Mouse (Mus musculus) forelimb bud, embryonic 11.5 days (tissue): ENCODE data around the gene Nub1.
"Not testable (repeated sequence)": the region's sequence is repeated elsewhere in the genome, so short reads cannot be mapped to it uniquely, and the experiment has no call there.

Experiments
- DNase-seq: peaks from one replicate; pipeline ENCODE4 v3.0.0-alpha.2; 2012; ENCODE audit warnings: low read depth, low spot score

Nub1 gene

GRCm38 (mm10) chr5:24685366-24686093, at the start of gene Nub1:
Gene Nub1 (plus strand): TSS chr5:24685532.
- DNase-seq: peak; percentile 99

GRCm38 (mm10) chr5:24636987-24637386, 48.3 kb upstream of the Nub1 start:
- DNase-seq: no peak

GRCm38 (mm10) chr5:24638131-24638530, 47.2 kb upstream of the Nub1 start:
- DNase-seq: no peak

- no peak for DNase-seq
These were observed 46.3 kb upstream of the Nub1 start for GRCm38 (mm10) chr5:24639081-24639480.

GRCm38 (mm10) chr5:24645454-24645853, 39.9 kb upstream of the Nub1 start:
- DNase-seq: no peak

GRCm38 (mm10) chr5:24649231-24649630, 36.1 kb upstream of the Nub1 start:
- DNase-seq: no peak

DNA sequence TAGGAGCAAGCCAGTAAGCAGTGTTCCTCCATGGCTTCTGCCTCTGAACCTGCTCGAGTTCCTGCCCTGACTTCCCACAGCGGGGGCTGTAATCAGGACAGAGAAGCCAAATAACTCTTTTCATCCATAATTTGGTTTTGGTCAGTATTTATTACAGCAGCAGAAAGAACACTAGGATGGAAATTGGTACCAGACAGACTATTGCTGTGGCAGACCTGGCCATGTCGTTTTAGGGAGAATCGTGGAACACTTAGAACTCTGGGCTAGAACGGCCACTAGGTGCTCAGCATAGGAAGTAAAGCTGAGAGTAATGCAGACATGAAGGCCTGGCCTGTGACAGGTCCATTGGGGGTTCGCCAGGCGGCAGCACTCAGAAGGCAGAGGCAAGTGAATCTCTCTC, 35.6 kb upstream of the Nub1 start:
- DNase-seq: no peak

GRCm38 (mm10) chr5:24651356-24651755, 34.0 kb upstream of the Nub1 start:
- no peak for DNase-seq

GRCm38 (mm10) chr5:24651768-24652752, 33.3 kb upstream of the Nub1 start:
- peak; percentile 79 for DNase-seq

DNA sequence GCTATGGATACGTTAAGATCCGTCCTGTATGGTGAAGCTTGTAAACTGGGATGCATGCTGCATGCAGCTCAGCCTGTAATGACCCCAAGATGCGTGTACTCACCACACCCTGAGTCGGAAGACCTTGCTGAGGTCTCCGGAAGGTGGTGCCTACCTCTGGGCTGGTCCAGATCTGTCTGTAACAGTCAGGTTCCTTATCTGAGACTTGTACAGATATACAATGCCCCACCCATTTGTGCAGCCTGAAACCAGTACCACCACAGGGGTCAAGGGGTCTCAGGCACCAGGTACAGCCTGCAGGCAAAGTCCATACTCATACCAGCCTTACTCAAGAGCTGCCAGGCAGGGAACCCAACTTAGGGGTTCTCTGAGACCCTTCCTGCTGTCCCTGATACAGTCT, 32.6 kb upstream of the Nub1 start:
- DNase-seq: no peak

DNA sequence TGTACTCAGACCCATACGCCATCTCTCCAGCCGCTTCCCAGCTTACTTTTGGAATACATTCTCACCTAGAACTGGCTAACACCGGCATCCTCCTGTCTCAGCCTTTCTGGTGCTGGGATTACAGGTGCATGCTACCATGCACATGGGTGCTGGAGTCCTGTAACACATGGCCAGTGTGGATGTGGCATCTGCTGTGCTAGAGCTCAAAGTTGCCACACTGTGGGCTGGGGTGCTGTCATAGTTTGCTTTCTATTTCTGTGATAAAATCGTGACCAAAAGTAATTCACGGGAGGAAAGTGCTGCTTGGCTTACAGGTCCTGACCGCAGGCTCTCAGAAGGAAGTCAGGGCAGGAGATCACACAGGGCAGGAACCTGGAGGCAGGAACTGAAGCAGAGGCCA, 30.8 kb upstream of the Nub1 start:
- DNase-seq: no peak

GRCm38 (mm10) chr5:24657113-24657512, 28.2 kb upstream of the Nub1 start:
- no peak for DNase-seq

DNA sequence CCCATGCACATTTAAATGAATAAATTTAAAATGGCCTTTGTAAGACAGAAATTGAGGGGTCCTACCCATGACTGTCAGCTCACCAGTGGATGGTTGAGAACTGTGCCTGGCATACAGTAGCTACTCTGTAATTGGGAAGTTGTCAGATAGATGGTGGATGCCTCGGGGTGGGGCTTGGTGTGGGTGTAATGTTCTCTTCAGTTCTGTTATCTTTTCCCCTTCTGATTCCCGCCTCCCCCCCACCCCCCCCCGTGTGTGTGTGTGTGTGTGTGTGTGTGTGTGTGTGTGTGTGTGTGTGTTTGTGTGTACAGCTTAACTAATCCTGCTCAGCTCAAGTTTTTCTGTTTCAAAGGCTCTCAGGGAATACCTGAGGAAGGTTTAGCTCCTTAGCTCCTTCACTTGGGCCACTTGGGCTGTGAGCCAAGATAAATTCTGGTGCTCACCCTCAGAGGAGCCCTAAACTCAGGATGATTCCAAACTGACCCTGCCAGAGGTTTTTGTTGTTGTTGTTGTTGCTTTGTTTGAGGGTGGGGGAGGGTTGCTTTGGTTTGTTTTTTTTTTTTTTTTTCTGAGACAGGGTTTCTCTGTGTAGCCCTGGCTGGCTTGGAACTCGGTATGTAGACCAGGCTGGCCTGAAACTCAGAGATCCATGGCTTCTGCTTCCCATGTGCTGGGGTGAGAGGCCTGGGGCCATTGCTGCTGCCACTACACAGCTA, 25.5 kb upstream of the Nub1 start:
- no peak for DNase-seq

GRCm38 (mm10) chr5:24661457-24661856, 23.9 kb upstream of the Nub1 start:
- no peak for DNase-seq

DNA sequence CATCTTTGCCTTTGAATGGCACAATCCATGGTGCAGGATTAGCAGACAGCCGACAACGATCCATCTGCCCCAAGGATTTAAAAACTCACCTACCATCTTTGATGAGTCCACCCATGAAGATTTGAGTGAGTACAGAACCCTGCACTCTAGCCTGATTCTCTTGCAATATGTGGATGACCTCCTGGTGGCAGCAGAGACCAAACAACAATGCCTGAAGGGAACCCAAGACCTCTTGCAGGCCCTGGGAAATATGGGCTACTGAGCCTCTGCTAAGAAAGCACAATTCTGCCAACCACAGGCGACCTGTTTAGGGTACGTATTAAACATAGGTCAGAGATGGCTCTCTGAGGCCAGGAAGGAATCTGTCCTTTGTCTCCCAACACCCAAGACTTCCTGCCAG, 11.1 kb upstream of the Nub1 start:
- peak; percentile 81 for DNase-seq

DNA sequence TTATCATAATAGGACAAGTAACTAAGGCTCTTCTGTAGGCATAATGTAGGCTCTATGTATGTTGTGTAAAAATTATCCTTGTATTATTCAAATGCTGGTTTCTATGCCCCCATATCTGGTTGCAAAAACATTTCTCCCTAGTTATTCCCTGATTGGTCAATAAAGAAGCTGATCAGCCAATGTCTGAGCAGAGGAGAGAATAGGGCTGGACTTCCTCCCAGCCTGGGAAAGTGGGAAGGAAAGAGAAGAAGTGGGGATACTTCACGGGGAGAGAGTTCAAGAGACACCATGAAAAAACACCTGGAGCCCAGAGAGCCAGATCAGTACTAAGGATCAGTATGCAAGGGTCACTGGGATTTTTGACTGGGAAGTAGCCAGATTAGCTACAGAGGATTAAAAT, 3.9 kb upstream of the Nub1 start:
- DNase-seq: no peak

DNA sequence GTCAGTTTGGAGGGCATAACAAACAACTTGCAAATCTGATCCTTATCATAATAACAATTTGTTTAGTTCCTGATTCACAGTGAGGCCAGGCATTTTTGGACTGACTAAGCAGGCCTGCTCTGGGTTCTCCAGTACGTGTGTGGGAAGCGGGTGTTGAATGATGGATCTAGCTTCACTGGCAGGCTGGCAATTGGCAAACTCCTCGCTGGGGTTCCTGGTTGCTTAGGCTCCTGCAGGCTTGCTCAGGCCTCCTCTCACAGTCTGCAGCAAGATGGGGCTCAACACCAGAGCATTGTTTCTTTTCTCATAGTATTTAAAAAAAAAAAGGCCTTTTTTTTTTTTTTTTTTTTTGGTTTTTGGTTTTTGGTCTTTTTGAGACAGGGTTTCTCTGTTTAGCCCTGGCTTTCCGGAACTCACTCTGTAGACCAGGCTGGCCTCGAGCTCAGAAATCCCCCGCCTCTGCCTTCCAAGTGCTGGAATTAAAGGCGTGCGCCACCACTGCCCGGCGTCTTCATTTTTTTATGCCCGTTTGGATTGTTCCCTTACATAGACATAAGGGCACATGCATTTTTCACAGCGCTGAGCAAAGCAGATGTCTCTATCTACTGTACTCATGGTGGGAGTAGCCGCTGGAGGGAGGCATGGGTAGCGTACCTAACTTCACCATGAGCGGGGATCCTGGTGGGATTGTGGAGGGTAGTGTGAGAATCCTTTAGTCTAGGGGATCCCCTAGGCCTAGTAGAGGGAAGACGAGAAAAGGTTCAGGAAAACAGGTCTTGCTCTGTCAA, 560 bp upstream of the Nub1 start:
- peak; percentile 9 for DNase-seq

GRCm38 (mm10) chr5:24686176-24686575, 844 bp downstream of the Nub1 start:
- peak; percentile 36 for DNase-seq

- DNase-seq: not testable (repeated sequence)
These were observed 1.5 kb downstream of the Nub1 start for GRCm38 (mm10) chr5:24686671-24687420.

GRCm38 (mm10) chr5:24687696-24688095, 2.4 kb downstream of the Nub1 start:
- DNase-seq: no peak
